In genomic region chr3:85301851-85302250, GRCm38 (mm10) we compare ENCODE assay signal across 13 mouse cellular contexts.
"Had no signal": no experiment of that assay in that cellular context is flagged by ENCODE, and none has a peak within 500 bp of the region (broad histone marks: within the 10 kb centered on the region; RNA-seq: fewer than 3 reads in every experiment).

No protein-coding gene starts in this region.

- H3K4me3 ChIP-seq: liver, embryonic 13.5 days; megakaryocyte, embryonic 14.5 days; midbrain, embryonic 10.5 days had no signal

- H3K9me3 ChIP-seq: liver, embryonic 13.5 days; midbrain, embryonic 10.5 days had no signal

- ATAC-seq: lung, postnatal 0 days; midbrain, embryonic 16.5 days had no signal

- H3K27ac ChIP-seq: liver, embryonic 13.5 days; midbrain, embryonic 10.5 days had no signal

- H3K27me3 ChIP-seq: liver, embryonic 13.5 days; megakaryocyte, embryonic 14.5 days had no signal

- H3K36me3 ChIP-seq: liver, embryonic 13.5 days; midbrain, embryonic 10.5 days had no signal

- H3K4me1 ChIP-seq: liver, embryonic 13.5 days; megakaryocyte, embryonic 14.5 days had no signal

- H3K4me2 ChIP-seq: liver, embryonic 13.5 days had no signal

- DNase-seq: kidney, adult 18-20 months; kidney, adult 9 months; kidney, postnatal 14 days; kidney, postnatal 4 days; liver, embryonic 13.5 days; lung, adult 2 months; lung, postnatal 36 days; thymus, adult 18-20 months; thymus, postnatal 36 days had no signal

- H3K9ac ChIP-seq: liver, embryonic 13.5 days had no signal
